Mouse (Mus musculus): ENCODE results near the gene Reg4.

Reg4 gene

DNA sequence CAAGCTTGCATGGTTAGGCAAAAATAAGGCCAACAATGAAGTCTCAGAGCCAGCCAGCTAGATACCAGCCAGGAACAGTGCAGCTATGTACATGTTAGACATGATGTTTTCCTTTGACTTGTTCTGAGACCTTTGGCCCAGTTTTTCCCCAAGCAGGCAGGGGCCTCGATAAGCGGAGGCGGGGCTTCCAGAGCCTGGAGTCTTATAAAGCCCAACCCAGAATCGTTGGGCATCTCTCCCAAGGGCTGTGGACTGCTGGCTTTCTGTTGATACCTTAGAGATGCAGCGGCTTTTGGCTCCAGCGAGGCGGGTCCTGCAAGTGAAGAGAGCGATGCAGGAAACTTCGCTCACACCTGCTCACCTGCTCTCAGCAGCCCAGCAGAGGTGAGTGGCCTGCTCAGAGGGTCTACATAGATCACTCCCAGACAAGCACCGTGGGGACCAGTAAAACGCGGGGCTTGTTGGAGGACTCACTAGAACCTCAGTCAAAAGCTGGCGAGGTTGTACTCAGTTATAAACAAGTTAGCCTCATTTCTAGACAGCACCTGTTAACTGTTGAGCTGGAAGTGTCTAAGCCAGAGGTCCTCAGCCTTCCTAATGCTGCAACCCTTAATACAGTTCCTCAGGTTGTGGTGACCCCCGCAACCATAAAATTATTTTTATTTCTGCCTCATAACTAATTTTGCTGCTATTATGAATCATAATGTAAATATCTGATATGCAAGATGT is 58.4 kb downstream of the Reg4 start, which contains the start of gene Hmgcs2:
Hmgcs2 (plus strand) TSS at position 232 of the 729 bp plus-strand sequence.
- in situ Hi-C loops (cut with MboI; ENCODE audit: low sequenced_read_pairs), result no loop called here

DNA sequence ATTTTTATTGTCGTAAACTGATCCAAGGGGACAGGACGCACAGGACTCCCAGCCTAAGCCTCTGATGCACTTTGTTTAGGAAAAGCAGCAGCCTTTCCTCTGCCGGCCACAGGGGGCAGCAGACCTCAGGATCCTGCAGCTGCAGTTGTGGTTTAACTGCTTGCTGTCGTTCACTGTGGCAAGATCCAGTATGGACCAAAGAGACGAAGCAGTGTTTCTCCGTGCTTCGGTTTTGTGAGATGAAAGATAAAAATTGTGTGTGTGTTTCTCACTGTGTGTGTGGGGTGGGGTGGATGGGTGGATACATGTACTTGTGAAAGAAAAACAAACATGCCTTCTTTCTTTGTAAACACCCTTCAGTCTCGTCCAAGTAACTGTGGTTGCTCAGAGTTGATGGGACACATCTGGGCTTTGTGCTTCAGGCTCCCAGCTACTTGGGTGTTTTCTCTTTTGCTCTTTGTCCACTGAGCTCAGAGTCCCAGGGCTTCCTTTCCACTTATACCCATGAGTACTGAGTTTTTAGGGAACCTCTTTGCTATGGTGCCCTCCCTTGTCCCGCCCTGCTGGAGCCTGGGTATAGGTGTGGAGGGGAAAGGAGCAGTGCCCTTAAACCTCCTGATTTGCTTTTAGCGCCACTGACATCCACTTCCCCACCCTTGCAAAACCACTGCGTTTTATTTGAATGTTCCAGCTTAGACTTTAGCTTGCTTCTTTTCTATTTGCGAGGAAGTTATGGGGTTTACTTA is 59.1 kb downstream of the Reg4 start:
- in situ Hi-C loops (cut with MboI; ENCODE audit: low sequenced_read_pairs), result no loop called here

DNA sequence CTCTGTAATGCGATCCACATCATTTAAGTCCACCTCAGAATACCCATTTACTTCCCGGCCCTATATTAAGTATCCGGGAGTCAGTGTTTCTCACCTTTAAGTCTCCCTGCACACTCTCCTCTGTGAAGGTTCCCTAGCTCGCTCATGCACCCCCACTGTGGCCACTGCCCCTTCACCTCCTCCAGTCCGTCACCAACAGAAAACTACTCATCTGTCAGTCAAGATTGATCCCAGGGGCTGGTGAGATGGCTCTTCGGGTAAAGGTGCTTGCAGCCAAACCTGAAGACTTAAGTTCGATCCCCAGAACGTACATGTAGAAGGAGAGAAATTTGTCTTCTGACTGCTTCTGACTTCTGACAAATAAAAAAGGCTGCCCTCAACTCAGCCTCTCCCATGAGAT is 60.5 kb downstream of the Reg4 start:
- in situ Hi-C loops (cut with MboI; ENCODE audit: low sequenced_read_pairs), result no loop called here

DNA sequence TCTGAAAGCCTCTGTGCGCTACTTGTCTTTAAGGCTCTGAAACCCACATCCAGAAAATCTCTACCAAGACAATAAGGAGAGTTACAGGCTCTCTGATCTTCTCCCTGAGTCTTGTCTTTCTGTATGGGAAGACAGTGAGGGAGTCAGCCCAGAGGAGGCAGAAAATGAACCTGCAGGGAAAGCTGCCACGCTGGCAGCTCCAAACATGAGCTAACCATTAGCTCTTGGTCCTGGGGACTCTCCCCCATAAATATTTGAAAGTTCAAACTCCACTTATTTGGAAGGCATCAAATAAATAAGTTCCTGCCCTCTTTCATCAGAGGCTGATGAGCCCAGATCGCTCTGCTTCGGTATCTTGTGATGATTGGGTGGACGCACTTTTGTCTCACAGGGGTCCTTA is 61.2 kb downstream of the Reg4 start:
- in situ Hi-C loops (cut with MboI; ENCODE audit: low sequenced_read_pairs), result no loop called here
